Mouse (Mus musculus) inflammation-experienced regulatory T-cells, adult 6 months (primary cell): ENCODE results near the gene Ccdc159. TPM values are rescaled to one million over a fixed set of nuclear protein-coding genes. Genes with fewer than 3 reads are reported as not detected.
A peak's percentile ranks its signal among the peaks of the same experiment; 100 is the strongest.

ENCODE experiments used
- ATAC-seq: one replicate; pipeline ENCODE4 v1.8.0; 2017
- polyA plus RNA-seq, 3 experiments: library from polyadenylated mRNA; unstranded; fragments of 100-300 nt; shearing (Covaris generic); gene quantifications; one replicate each; pipeline ENCODE4 v1.2.1; 2017

Ccdc159 gene
- polyA plus RNA-seq, 3 experiments from 2014 or later, result not detected

- ATAC-seq, result no peak
Measured at GRCm38 (mm10) chr9:21935466-21936131, 8.3 kb downstream of the Ccdc159 start.

- peak; percentile 97 for ATAC-seq
Measured at GRCm38 (mm10) chr9:21936692-21937570, 9.7 kb downstream of the Ccdc159 start, which contains the start of gene Plppr2. TSS of gene Plppr2 (plus strand) at chr9:21937033.

- ATAC-seq, result no peak
Measured at GRCm38 (mm10) chr9:21937711-21938175, 10.5 kb downstream of the Ccdc159 start.

- ATAC-seq, result no peak
Measured at GRCm38 (mm10) chr9:21938234-21938855, 11.1 kb downstream of the Ccdc159 start.

- ATAC-seq, result no peak
Measured at GRCm38 (mm10) chr9:21943046-21943445, 15.8 kb downstream of the Ccdc159 start.

DNA sequence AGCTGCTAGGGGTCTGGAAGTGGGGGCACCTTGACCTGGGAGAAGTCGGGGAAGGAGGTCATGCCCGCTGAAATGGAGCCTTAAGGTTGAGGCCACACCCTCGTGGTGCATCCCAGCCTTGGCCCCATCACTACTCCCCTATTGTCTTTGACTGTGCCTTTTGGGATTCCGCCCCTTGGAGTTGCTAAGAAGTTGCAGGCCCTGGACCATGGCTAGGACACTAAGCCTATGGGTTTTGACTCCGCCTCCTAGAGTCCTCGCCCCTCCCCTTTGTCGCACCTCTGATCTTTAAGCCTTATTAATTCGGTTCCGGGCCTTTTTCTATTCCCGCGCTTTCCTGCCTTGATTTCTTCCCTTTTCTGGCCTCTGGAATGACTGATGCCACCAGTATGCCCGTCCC, 16.4 kb downstream of the Ccdc159 start:
- ATAC-seq, result no peak

DNA sequence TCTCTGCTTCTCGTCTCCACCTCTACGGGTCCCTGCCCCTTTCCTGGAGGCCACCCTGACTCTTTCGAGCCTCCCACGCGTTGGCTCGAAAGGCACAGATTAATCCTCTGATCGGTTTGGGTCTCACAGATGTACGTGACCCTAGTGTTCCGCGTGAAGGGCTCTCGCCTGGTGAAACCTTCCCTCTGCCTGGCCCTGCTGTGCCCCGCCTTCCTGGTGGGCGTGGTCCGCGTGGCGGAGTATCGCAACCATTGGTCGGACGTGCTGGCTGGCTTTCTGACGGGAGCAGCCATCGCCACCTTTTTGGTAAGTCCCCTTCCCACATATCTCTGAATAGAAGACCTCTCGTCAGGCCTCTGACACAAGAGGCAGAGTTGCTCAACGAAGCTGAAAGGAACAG, 17.0 kb downstream of the Ccdc159 start:
- no peak for ATAC-seq

GRCm38 (mm10) chr9:21947540-21948130, 20.4 kb downstream of the Ccdc159 start:
- no peak for ATAC-seq

GRCm38 (mm10) chr9:21948146-21948545, 20.9 kb downstream of the Ccdc159 start:
- no peak for ATAC-seq

GRCm38 (mm10) chr9:21948790-21949189, 21.5 kb downstream of the Ccdc159 start:
- ATAC-seq, result no peak

- no peak for ATAC-seq
Measured at GRCm38 (mm10) chr9:21950322-21950721, 23.1 kb downstream of the Ccdc159 start.

- no peak for ATAC-seq
Measured at GRCm38 (mm10) chr9:21951977-21952376, 24.7 kb downstream of the Ccdc159 start.

DNA sequence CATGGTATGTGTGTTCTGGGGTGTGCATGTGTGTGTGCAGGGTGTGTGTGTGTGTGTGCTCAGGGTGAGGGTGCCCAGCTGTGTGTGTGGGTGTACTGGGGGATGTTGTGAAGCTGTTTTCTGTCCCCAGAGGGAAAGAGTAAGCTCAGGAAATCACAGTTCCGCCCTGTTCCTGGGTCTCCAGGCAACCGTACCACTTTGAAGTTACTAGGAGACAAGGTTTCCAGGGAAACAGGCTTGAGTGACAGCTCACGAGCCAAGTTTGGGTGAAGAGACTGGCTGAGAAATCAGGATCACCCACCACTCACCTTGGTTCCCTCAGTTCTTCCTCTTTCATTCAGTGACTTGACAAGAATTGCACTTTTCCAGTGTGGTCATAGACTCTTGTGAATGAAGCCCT, 26.3 kb downstream of the Ccdc159 start:
- ATAC-seq, result no peak

DNA sequence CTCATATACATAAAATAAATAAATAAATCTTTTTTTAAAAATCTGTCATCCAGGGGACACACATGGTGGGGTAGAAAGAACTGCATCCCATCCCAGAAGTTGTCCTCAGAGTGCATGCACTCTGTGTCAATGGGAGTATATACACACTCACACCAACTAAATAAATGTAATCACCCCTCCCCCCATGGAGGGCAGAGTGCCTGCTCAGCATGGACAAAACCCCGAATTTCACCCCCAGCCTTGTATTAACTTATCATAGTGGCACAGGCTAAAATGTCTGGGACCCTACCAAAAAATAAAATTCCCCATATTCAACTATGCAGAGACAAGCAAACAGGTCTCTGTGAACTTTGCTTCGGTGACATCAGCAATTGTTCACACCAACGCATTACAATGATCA, 27.4 kb downstream of the Ccdc159 start:
- ATAC-seq, result no peak

DNA sequence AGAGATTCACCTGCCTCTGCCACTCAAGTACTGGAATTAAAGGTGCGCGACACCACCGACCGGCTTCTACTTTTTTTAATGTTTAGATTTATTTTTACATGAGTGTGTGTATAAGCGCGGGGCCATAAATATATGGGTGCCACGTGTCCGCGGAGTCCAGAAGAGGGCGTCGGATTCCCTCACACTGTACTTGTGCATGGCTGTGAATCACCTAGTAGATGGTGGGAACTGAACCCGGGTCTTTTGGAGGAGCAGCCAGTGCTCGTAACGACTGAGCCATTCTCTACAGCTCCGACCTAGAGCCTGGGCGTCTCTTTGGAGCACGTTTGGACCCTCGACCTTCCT, 27.9 kb downstream of the Ccdc159 start:
- peak; percentile 29 for ATAC-seq

GRCm38 (mm10) chr9:21955570-21956281, 28.5 kb downstream of the Ccdc159 start, which contains the start of gene Swsap1:
TSS of gene Swsap1 (plus strand) at chr9:21955755.
- peak; percentile 94 for ATAC-seq

- ATAC-seq, result no peak
Measured at GRCm38 (mm10) chr9:21958372-21958771, 31.1 kb downstream of the Ccdc159 start.

- no peak for ATAC-seq
Measured at GRCm38 (mm10) chr9:21959244-21959643, 32.0 kb downstream of the Ccdc159 start.

DNA sequence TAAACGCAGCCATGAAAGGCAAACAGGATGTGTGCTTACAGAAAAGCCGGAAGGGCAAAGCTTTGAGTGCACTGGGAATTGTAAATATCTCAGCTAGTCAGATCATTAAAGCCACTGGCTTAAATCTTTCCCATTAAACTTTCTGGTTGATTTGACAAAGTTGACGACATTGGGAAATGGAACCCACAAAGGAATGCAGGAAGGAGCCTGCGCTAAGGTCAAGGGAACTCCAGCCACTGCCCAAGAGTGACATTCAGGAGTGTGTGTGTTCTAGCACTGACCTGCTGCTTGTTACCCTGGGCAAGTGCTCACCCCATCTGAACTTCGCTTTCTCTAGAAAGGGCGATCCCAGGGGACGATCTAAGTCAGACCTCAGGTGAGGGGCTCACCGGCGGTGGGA, 32.9 kb downstream of the Ccdc159 start:
- no peak for ATAC-seq

GRCm38 (mm10) chr9:21960558-21961208, 33.4 kb downstream of the Ccdc159 start:
- no peak for ATAC-seq

GRCm38 (mm10) chr9:21961366-21961980, 34.2 kb downstream of the Ccdc159 start:
- peak; percentile 13 for ATAC-seq
